Mouse (Mus musculus): ENCODE measurements around the gene Dlat. TPM values are rescaled to one million over a fixed set of nuclear protein-coding genes. Genes with fewer than 3 reads are reported as not detected.

Gene Dlat
- total RNA-seq (2023), result 10 to 100 TPM; 25.8 to 43.8 TPM

GRCm38 (mm10) chr9:50659392-50660217 lies at the start of gene Dlat:
Gene Dlat (minus strand): TSS chr9:50659780.

DNA sequence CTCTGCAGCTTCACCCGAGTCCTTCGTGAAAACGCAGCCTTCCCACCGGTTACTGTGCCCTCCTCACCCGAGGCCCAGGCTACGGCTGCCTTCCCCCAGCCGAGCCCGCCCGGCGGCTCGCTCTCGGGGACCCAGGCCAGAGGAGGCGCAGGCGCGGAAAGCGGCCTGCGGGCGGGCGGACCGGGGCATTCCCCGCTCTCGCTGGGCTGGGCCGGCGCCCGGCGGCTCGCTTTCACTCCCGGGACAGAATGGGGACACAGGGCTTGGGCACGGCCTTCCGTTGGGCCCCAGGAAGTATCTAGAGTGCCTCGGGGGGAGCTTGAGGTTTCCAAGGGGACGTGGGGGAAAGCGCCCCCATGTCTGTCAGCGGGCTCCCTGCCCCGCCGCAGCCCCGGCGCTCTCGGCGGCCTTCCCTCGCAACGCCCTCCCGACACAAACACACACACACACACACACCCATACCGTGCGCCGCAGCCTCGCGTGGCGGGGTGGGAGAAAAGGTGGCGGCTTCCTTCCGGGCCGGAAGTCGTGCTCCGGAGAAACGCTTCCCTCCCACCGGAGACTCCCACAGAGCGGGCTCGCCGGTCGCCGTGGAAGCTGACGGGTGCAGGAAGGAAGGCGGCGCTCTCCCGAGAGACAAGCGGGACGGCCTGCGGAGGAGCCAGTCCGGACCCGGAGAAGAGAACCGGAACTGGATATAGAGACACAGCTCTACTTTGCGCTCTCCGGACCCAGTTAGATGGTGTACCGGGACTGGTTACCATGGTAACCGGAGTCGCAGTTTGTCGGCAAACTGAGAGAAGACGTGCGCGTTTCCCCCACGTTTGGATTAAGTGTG lies 42.6 kb downstream of the Dlat start, which contains the start of the genes Pih1d2 and Nkapd1:
Gene Pih1d2, plus strand, starts transcription at position 556 of the 838 bp plus-strand sequence.
Gene Nkapd1, minus strand, starts transcription at position 699 of the 838 bp plus-strand sequence.

GRCm38 (mm10) chr9:50603189-50603997 lies 56.2 kb downstream of the Dlat start, which contains the start of the genes Sdhd and Timm8b:
Gene Sdhd (minus strand): TSS chr9:50603812.
Gene Timm8b (plus strand): TSS chr9:50603910.

Other genes with a start within 250 kb of the Dlat start
- gene Plet1, start 165.3 kb downstream of the Dlat start, total RNA-seq (2023), result not detected
- 10 to 100 TPM; 44.3 to 47.3 TPM for gene Pts, start 131.1 kb downstream of the Dlat start, total RNA-seq (2023)
- 1 to 10 TPM; 1.8 to 2.5 TPM for gene Il18, start 105.0 kb downstream of the Dlat start, total RNA-seq (2023)
- not detected for gene Bco2, start 104.6 kb downstream of the Dlat start, total RNA-seq (2023)
- not detected for gene Tex12, start 98.5 kb downstream of the Dlat start, total RNA-seq (2023)
- 10 to 100 TPM; 58.0 to 63.2 TPM for gene Sdhd, start 56.0 kb downstream of the Dlat start, total RNA-seq (2023)
- gene Timm8b, start 55.9 kb downstream of the Dlat start, total RNA-seq (2023), result 10 to 100 TPM; 37.2 to 49.8 TPM
- 1 to 10 TPM in 1 of 2 experiments, not detected in 1; 1.2 TPM for gene Pih1d2, start 42.5 kb downstream of the Dlat start, total RNA-seq (2023)
- gene Nkapd1, start 42.3 kb downstream of the Dlat start, total RNA-seq (2023), result 10 to 100 TPM; 35.8 to 41.2 TPM
- gene Dixdc1, start 79.7 kb upstream of the Dlat start, total RNA-seq (2023), result not detected
- not detected for gene 2310030G06Rik, start 86.8 kb upstream of the Dlat start, total RNA-seq (2023)
- gene Cryab, start 91.5 kb upstream of the Dlat start, total RNA-seq (2023), result 1 to 10 TPM in 1 of 2 experiments, not detected in 1; 1.1 TPM
- gene Hspb2, start 92.6 kb upstream of the Dlat start, total RNA-seq (2023), result not detected
- 10 to 100 TPM in 1 of 2 experiments, 1 to 10 TPM in 1; 6.1 to 11.2 TPM for gene Fdxacb1, start 108.5 kb upstream of the Dlat start, total RNA-seq (2023)
- gene Alg9, start 115.2 kb upstream of the Dlat start, total RNA-seq (2023), result 10 to 100 TPM; 17.8 to 21.1 TPM
- gene 1110032A03Rik, start 115.7 kb upstream of the Dlat start, total RNA-seq (2023), result 10 to 100 TPM; 11.5 to 11.6 TPM
- gene Ppp2r1b, start 185.5 kb upstream of the Dlat start, total RNA-seq (2023), result 10 to 100 TPM; 63.5 to 64.8 TPM

All from T-cell, adult 66 days (primary cell).